Mouse (Mus musculus) Muller cell, postnatal 12 days (primary cell): ENCODE results near the gene Msx3.
A peak's percentile ranks its signal among the peaks of the same experiment; 100 is the strongest.

Source experiments
- DNase-seq: peaks from one replicate; pipeline ENCODE4 v3.0.0-alpha.2; 2015; ENCODE audit errors: inconsistent ontology term

The Msx3 gene

GRCm38 (mm10) chr7:140048361-140049114, at the start of gene Msx3:
TSS of gene Msx3 (minus strand) at chr7:140049089.
- no peak for DNase-seq

GRCm38 (mm10) chr7:140098466-140098865, 49.6 kb upstream of the Msx3 start:
- no peak for DNase-seq

GRCm38 (mm10) chr7:140096055-140096454, 47.2 kb upstream of the Msx3 start:
- no peak for DNase-seq

GRCm38 (mm10) chr7:140095556-140095955, 46.7 kb upstream of the Msx3 start:
- no peak for DNase-seq

GRCm38 (mm10) chr7:140094954-140095353, 46.1 kb upstream of the Msx3 start:
- no peak for DNase-seq

GRCm38 (mm10) chr7:140092924-140093528, 44.1 kb upstream of the Msx3 start, which contains the start of gene Prap1:
TSS of gene Prap1 (plus strand) at chr7:140093395.
- DNase-seq, result no peak

- no peak for DNase-seq
These were observed 41.7 kb upstream of the Msx3 start for GRCm38 (mm10) chr7:140090601-140091000.

GRCm38 (mm10) chr7:140082242-140082678, 33.4 kb upstream of the Msx3 start, which contains the start of gene Caly:
TSS of gene Caly (minus strand) at chr7:140082548.
- peak; percentile 58 for DNase-seq

- no peak for DNase-seq
These were observed 32.7 kb upstream of the Msx3 start for GRCm38 (mm10) chr7:140081408-140082241.

- DNase-seq, result peak; percentile 77
These were observed 31.7 kb upstream of the Msx3 start for GRCm38 (mm10) chr7:140080503-140081156.

- DNase-seq, result peak; percentile 66
These were observed 29.8 kb upstream of the Msx3 start for GRCm38 (mm10) chr7:140078711-140079110.

- no peak for DNase-seq
These were observed 28.8 kb upstream of the Msx3 start for GRCm38 (mm10) chr7:140077698-140078097.

GRCm38 (mm10) chr7:140070042-140070711, 21.3 kb upstream of the Msx3 start:
- no peak for DNase-seq

- DNase-seq, result no peak
These were observed 18.5 kb upstream of the Msx3 start for GRCm38 (mm10) chr7:140067397-140067796.

- DNase-seq, result peak; percentile 43
These were observed 14.2 kb upstream of the Msx3 start for GRCm38 (mm10) chr7:140063092-140063491.

- peak; percentile 22 for DNase-seq
These were observed 13.4 kb upstream of the Msx3 start for GRCm38 (mm10) chr7:140062307-140062706.

GRCm38 (mm10) chr7:140061832-140062130, 12.9 kb upstream of the Msx3 start:
- no peak for DNase-seq

GRCm38 (mm10) chr7:140060936-140061831, 12.3 kb upstream of the Msx3 start:
- peak; percentile 42 for DNase-seq

GRCm38 (mm10) chr7:140059601-140060000, 10.7 kb upstream of the Msx3 start:
- no peak for DNase-seq

GRCm38 (mm10) chr7:140058528-140058927, 9.6 kb upstream of the Msx3 start:
- DNase-seq, result no peak
